Mouse (Mus musculus): ENCODE results near the gene Xrcc1. TPM values are rescaled to one million over a fixed set of nuclear protein-coding genes. Genes with fewer than 3 reads are reported as not detected.

The Xrcc1 gene
- total and polyA plus RNA-seq, 3 experiments = 81.7 to 148 (median 136) TPM

- TF ChIP-seq PAX5 (IDR thresholded peaks at IDR 0.05; ENCODE audit: low read length) = no peak
- TF ChIP-seq CTCF (conservative IDR thresholded peaks at IDR 0.05 in 1 of 2, IDR thresholded peaks at IDR 0.05 in 1 of 2; ENCODE audit: low read depth in 2 of 2, low read length in 2 of 2) = no peak
- TF ChIP-seq ZKSCAN1 (IDR thresholded peaks at IDR 0.05; ENCODE audit: borderline replicate concordance, low read depth, low read length) = no peak
- no peak for TF ChIP-seq MAZ (IDR thresholded peaks at IDR 0.05; ENCODE audit: low read depth, low read length)
- TF ChIP-seq HCFC1 (IDR thresholded peaks at IDR 0.05; ENCODE audit: low read depth, low read length) = no peak
- TF ChIP-seq POLR2A (IDR thresholded peaks at IDR 0.05; ENCODE audit: low read depth, low read length) = no peak
- TF ChIP-seq EP300 (IDR thresholded peaks at IDR 0.05; ENCODE audit: low read length) = peak; percentile 61
- peak; percentile 94 for TF ChIP-seq BHLHE40 (IDR thresholded peaks at IDR 0.05; ENCODE audit: low read depth, low read length)
- TF ChIP-seq SIN3A (IDR thresholded peaks at IDR 0.05; ENCODE audit: low read length) = no peak
- no peak for TF ChIP-seq MXI1 (IDR thresholded peaks at IDR 0.05; ENCODE audit: low read depth, low read length)
- TF ChIP-seq ETS1 (conservative IDR thresholded peaks at IDR 0.05; ENCODE audit: low read depth, low read length) = peak; percentile 82
- TF ChIP-seq TCF12 (IDR thresholded peaks at IDR 0.05; ENCODE audit: low read depth, low read length) = peak; percentile 60; the same call in 1 of the 2 replicates
- no peak for TF ChIP-seq NRF1 (IDR thresholded peaks at IDR 0.05; ENCODE audit: low read depth, low read length)
- 0 out of 2 replicates have a peak, but pooled peaks have one; percentile 61 for TF ChIP-seq MYC (IDR thresholded peaks at IDR 0.05; ENCODE audit: low read depth, low read length)
- no peak for TF ChIP-seq POLR2AphosphoS2 (IDR thresholded peaks at IDR 0.05; ENCODE audit: low read depth, low read length)
- TF ChIP-seq ZNF384 (IDR thresholded peaks at IDR 0.05; ENCODE audit: low read depth, low read length) = no peak
- no peak for TF ChIP-seq ELF1 (IDR thresholded peaks at IDR 0.05; ENCODE audit: low read depth, low read length)
- no peak for TF ChIP-seq ZC3H11A (IDR thresholded peaks at IDR 0.05; ENCODE audit: low read depth, low read length)
- TF ChIP-seq CHD1 (IDR thresholded peaks at IDR 0.05; ENCODE audit: low read depth, low read length) = no peak
Observed at GRCm38 (mm10) chr7:24555786-24556185, 9.7 kb downstream of the Xrcc1 start (continued).

DNA sequence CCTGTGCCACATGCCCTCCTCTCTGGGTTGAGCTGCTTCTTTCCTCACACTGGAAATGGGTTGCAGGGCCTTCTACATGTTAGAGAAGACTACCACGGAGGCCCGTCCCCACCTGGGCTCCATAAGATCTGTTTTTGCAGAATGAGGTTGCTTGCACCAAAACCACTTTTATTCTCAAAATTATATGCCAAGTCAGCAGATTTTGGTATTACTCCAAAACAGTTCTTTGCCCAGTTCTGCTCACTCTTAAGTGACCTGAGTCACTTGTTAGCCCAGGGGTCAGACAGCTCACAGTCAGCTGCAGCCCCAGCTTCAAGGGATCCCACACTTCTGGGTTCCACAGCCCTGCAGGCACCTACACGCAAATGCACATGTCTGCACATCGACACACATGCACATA is 15.4 kb downstream of the Xrcc1 start:
- H3K36me3 ChIP-seq (replicated peaks in 1 of 2; ENCODE audit: control insufficient read depth in 1 of 2, insufficient read depth in 1 of 2, low read length in 1 of 2) = peaks cover 28 to 57% of the 10 kb centered on the region in 2 experiments
- H3K27ac ChIP-seq (ENCODE audit: insufficient read depth, low read depth) = peak overlapping the region; percentile 92
- H3K4me3 ChIP-seq (replicated peaks in 1 of 3; ENCODE audit: low read depth in 2 of 3, low read length in 2 of 3, poor library complexity in 1 of 3) = peak overlapping the region in 1 of 3 experiments; percentile 25
- dilution Hi-C loops (cut with MboI; ENCODE audit: extremely low pct_ligation_motif_present, extremely low pct_unique_long_range_greater_than_20kb, low sequenced_read_pairs) (no loop called here), in situ Hi-C loops (cut with MboI; ENCODE audit: low pct_ligation_motif_present, low pct_unique_long_range_greater_than_20kb, low sequenced_read_pairs) (no loop called here)
- DNase-seq (ENCODE audit: extremely low read depth) = no peak
- no peaks in the 10 kb centered on the region for H3K27me3 ChIP-seq (replicated peaks)
- H3K4me1 ChIP-seq (ENCODE audit: control insufficient read depth in 1 of 2, insufficient read depth in 2 of 2) = peaks cover 54 to 90% of the 10 kb centered on the region in 2 experiments
- H3K79me2 ChIP-seq (replicated peaks; ENCODE audit: control insufficient read depth, extremely low read depth, insufficient read depth, poor library complexity, severe bottlenecking) = peaks cover 19% of the 10 kb centered on the region; the same call in 1 of the 2 replicates
- H3K4me2 ChIP-seq (ENCODE audit: insufficient read depth, low read depth, poor library complexity, severe bottlenecking) = peak overlapping the region; percentile 45
- H3K9ac ChIP-seq (ENCODE audit: insufficient read depth, low read depth) = no peak overlapping the region; the same call in 1 of the 2 replicates
- H3K9me3 ChIP-seq (replicated peaks; ENCODE audit: low read length) = no peaks in the 10 kb centered on the region
- TF ChIP-seq MAFK (IDR thresholded peaks at IDR 0.05; ENCODE audit: insufficient replicate concordance, low read length) = peak; percentile 98
- 0 out of 2 replicates have a peak, but pooled peaks have one; percentile 21 for TF ChIP-seq POLR2A (IDR thresholded peaks at IDR 0.05; ENCODE audit: low read depth, low read length)
- no peak for TF ChIP-seq USF1 (IDR thresholded peaks at IDR 0.05; ENCODE audit: low read depth, low read length)
